Comparison of ENCODE assay signal across 17 mouse cellular contexts in the genomic region with DNA sequence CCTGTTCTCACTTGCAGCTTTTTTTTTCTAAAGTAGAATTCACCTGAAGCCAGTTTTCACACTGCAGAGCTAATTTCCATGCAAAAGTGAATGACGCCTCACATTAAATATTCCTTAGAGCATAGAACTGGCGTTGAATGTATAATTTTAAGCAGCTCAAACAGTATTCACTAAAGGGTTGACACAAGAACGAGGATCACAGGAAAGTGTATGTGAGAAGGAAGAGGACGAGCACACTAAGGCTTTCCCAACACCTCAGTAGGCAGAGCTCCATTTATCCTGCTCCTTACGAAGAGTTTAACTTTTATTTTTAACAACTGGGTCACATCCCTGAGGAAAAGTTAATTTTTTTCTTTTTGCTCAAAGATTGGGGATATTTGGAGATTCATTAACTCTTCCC.
"Had no signal": no experiment of that assay in that cellular context is flagged by ENCODE, and none has a peak within 500 bp of the region (broad histone marks: within the 10 kb centered on the region; RNA-seq: fewer than 3 reads in every experiment).

No protein-coding gene starts in this region.

- H3K27ac ChIP-seq: kidney, embryonic 15.5 days; left cerebral cortex, adult 2 months; liver, embryonic 13.5 days; midbrain, embryonic 15.5 days; stomach, embryonic 15.5 days had no signal

- H3K4me2 ChIP-seq: kidney, embryonic 15.5 days; liver, embryonic 13.5 days; midbrain, embryonic 15.5 days; stomach, embryonic 15.5 days had no signal

- H3K9ac ChIP-seq: kidney, embryonic 15.5 days; liver, embryonic 13.5 days; midbrain, embryonic 15.5 days; stomach, embryonic 15.5 days had no signal

- H3K36me3 ChIP-seq: kidney, embryonic 15.5 days; liver, embryonic 13.5 days; midbrain, embryonic 15.5 days; stomach, embryonic 15.5 days had no signal

- H3K9me3 ChIP-seq: kidney, embryonic 15.5 days; liver, embryonic 13.5 days; midbrain, embryonic 15.5 days; stomach, embryonic 15.5 days had no signal

- H3K27me3 ChIP-seq: kidney, embryonic 15.5 days; liver, embryonic 13.5 days; midbrain, embryonic 15.5 days; stomach, embryonic 15.5 days had no signal

- H3K4me1 ChIP-seq: kidney, embryonic 15.5 days; liver, embryonic 13.5 days; midbrain, embryonic 15.5 days; stomach, embryonic 15.5 days had no signal

- DNase-seq: kidney, adult 11 months; kidney, adult 8-10 months; kidney, postnatal 10 days; kidney, postnatal 36 days; layer of hippocampus, postnatal 36 days; liver, embryonic 13.5 days; lung, adult 2 months; lung, postnatal 14 days; lung, postnatal 4 days; right cerebral cortex, adult 18-20 months; right cerebral cortex, postnatal 14 days; right cerebral cortex, postnatal 4 days; thymus, postnatal 25 days had no signal

- H3K4me3 ChIP-seq: kidney, embryonic 15.5 days; left cerebral cortex, adult 2 months; liver, embryonic 13.5 days; midbrain, embryonic 15.5 days; stomach, embryonic 15.5 days had no signal
